Mouse (Mus musculus) MEL-GATA-1-ER (cell line): Measurements from ENCODE around the gene Nsmce3.

ENCODE experiments used
- DNase-seq: peaks from one replicate; pipeline ENCODE4 v3.0.0-alpha.2; 2012; ENCODE audit warnings: low read depth; ENCODE audit errors: extremely low read depth

The Nsmce3 gene

GRCm38 (mm10) chr7:64862978-64863377 is 9.8 kb downstream of the Nsmce3 start:
- no peak for DNase-seq

DNA sequence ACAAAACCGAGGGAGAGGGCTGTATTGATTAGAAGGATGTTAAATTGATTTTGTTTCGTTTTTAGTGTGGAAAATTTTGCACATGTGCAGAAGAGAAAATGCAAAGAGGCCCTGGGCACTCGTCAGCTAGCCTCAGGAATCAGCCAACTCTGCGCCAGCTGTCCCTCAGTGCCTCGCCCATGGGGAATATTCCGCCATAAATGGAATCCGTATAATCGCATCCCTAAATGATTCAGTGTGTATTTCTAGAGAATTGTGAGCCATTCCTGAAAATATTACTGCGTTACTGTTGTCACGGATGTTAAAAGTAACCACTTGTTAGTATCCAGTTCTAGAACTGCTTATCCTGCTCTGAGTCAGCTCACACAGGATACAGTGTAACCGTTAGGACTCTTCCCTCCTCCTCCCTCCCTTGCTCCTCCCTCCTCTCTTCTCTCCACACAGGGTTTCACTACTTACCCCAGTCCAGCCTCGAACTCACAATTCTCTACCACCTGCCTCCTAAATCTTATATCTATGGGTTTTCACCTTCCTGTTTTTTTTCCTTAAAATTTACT is 16.2 kb downstream of the Nsmce3 start:
- DNase-seq = no peak

DNA sequence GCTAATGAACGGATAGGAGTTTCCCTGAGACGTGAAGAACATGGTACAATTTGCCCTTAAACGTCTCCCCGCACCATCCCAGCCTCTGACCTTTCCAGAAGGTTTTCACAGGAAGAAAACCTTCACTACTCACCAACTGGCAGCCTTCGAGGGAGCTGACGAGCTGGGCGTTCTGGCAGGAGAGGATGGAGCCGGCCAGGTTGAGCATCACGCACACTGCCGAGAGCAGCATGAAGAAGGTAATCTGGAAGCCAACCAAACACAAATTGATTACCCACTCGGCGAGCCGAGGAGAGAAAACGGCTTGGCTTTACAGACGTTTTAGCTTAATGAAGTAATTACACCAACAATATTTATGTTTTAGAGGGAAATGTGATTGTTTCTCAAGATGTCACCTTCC is 16.8 kb downstream of the Nsmce3 start:
- DNase-seq = no peak

- no peak for DNase-seq
Observed at GRCm38 (mm10) chr7:64855389-64855927, 17.3 kb downstream of the Nsmce3 start.

DNA sequence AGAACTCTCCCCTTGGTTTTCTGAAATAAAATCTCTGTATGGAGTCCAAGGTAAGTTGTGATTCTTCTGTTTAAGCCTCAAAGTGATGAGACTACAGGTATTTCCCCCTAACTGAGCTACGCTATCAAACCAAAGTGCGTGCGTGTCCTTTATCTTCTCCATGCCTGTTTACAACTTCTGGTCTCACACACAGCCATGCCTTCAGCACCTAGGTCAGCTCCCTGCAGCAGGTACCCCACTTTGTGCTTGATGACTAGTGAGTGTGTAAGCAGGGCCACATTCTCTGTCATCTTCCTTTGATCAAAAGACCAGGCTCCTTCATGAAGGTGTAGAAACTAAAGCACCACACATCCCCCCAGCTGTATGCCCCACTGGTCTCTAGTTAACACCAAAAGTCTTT is 22.0 kb downstream of the Nsmce3 start:
- no peak for DNase-seq

DNA sequence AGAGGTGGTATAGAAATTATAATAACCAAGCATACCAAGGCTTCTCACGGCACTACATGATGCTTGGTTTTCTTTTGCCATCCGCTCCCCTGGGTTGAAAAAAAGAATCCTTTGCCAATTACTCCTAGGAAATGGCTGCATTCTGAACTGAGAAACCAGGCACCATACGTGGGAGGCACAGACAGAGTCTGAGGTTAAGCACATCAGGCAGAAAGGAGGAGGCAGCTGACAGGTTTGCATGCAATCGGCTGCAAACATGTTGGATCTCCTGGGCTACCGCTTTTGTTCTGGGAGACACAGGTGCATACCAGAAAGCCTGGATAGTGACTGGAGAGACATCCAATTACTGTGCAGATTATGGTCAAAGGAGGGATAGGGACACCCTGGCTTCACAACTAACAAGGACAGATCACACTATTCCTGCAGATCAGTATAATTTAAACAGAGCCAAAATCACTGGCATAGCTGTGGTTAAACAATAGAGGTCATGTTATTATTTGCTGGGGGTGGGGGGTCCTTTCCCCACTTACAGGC is 25.4 kb downstream of the Nsmce3 start:
- DNase-seq = no peak

DNA sequence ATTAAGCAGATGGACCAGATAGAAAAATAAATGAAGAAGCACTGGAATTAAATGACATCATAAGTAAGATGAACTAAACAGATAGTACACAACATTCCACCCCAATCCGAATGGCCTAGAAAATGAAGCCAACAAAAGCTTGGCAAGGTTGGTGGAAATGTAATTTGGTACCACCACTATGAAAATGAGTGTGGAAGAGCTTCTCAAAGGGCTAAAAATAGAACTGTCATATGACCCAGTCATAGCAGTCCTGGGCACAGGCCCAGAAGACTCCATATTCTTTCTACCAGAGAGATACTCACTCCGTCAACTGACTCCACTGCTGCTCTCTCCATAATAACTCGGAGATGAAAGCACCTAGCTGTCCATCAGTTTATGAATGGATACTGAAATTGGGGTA is 26.7 kb downstream of the Nsmce3 start:
- no peak for DNase-seq

DNA sequence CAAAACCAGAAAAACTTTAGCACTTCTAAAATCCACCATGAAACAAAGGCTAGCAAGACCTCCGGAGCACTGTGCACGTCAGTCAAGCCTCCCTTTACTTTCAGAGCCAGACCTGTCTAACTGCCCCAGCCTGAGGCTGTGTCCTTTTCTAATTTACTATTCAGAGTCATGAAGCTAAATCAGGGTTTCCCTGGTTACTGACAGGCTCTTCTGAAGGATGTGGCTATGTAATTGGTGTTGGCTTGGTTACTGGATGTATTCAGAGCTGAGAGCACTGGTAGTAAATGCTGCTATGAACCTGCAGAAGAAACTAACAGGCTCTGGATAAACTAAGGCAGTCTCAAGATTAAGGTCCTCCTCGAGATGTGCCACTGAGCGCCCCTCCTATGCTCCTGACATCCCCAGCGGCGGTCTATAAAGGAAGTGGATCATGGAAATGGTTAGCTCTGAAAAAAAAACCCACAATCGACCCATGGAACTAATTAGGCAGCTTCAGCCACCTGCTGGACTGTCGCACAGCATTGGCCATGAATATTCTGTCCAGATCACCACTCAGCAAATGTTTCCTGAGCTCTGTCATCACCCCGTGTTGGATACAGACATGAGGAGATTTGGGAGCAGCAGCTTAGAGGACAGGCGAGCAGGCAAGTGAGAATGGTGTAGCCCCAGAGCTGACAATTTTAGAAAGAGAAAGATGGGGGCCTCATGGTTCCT is 31.7 kb downstream of the Nsmce3 start:
- no peak for DNase-seq

DNA sequence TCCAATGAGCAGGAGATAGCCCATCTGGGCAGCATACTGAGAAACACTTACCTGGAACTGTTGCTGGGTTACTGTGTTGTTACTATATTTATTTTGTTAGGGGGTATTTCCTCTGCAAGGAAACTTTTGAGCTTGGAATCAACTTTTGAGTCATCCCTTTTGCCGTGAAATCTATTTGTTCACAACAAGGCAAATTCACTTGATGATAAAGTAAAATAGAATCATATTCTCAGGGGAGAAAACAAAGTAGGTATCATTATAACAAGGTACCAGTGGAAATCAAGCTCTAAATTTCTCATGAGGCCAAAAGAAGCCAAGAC is 32.3 kb downstream of the Nsmce3 start:
- no peak for DNase-seq

DNA sequence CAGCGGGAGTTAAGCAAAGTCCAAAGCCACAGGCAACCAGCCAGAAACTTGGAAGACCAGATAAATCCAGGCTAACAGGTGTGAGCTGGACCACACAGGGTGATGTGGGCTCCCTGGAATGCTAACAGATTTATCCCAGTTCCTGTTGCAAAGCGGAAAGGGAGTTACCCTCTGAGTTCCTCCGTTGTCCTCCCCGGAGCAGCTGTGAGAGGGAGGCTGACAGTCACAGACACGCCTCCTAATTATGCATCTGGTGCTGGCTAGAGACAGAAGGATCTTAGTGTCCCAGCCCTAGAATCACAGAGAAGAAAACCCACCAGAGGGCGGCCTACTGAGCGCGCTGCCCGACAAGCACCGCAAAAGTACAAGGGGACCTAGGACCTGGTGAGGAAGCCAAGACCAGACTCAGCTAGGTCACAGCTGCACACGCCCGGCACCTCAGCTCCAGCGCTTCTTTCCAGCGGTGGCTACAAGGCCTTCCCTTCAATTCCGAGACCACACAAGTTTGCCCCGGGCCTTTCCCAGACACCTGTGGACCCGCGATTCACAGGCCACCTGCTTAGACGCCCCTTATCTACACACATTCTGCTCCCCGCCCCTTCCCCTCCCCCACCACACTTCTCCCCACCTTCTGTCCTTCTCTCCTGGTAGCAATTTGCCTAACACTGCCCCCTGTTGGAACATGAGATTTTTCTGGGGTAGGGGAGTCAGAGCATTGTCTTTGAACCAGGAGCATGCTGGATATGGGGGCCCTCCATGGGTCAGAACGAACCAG is 32.8 kb downstream of the Nsmce3 start:
- no peak for DNase-seq

DNA sequence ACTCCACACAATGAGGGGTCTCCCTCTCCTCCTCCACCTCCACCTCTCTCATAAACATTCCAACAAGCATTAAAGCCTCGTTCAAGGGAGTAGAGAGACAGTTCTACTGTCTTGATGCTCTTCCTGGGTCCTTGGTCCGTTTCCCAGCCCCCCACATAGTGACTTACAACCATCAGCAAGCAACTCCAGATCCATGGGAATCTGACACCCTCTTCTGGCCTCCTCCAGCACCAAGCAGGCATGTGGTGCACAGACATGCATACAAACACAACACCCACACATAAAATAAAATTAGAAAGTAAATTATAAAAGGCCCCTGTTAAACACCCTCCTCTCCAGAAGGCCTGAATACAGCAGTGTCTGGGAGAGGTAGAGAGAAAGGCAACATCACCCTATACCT is 33.5 kb downstream of the Nsmce3 start:
- DNase-seq = no peak

GRCm38 (mm10) chr7:64830214-64830995 is 42.4 kb downstream of the Nsmce3 start:
- no peak for DNase-seq

DNA sequence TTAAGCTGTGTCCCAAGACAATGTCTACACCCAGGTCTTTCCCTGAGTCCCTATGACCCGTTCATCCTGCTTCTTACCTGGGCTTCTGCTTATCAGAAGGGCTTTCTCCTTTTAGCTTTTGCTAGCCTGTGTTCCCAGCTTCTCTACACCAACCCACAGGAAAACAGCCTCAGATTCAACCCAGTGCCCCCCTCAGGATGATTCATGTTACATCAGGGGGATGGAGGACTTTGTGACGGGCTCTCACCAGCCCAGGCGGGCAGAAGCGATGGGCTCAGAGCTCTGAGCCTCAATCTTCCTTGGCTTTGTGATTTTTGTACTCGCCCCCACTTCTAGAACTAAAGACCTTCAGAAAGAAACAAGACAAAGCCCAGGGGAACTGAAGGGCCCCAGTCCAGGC is 51.7 kb downstream of the Nsmce3 start:
- no peak for DNase-seq

DNA sequence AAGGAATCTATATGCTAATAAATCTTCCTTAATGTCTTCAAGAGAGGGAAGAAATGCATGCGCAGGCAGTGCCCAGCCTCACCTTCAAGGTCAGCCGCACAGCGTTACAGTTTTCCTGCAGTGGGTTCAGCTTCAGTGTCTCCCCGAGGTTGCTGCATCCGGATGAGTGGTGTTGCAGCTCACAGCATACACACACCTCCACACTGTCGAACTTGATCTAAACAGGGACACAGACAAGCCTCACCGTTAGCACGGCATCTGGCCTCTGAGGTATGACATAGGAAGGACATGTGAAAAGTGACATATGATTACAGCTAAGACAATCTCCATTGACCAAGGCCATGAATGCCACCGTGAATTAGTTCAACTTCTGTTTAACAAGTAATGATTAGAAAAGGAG is 53.1 kb downstream of the Nsmce3 start:
- DNase-seq = no peak
